In the genomic region with DNA sequence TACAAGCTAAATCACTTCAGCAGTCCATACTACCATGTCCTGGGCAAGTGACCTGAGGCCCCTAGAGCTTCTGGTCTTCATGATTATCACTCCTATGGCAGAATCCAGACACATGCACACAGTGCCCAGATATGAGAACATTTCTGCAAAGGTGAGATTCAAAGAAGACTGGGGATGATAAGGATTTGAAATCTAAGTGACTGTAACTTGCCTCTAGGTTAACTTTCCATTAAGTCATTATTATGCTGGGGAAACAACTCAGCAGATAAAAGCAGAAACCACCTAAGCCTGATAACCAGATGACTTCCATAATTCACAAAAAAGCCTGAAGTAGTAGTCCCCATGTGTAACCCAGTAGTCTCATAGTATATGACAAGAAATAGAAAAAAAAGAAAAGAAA, we compare ENCODE assay signal across 1 mouse cellular context.
TF ChIP-seq lines count a peak whose summit lies in the region.

No protein-coding gene starts in this region.

TF ChIP-seq in MEL, 35 proteins besides CTCF, POLR2A, EP300 and RAD21 (continued from another document):
- TF ChIP-seq GABPA (IDR thresholded peaks at IDR 0.05; ENCODE audit: low read depth, low read length) (no peak), MAX (IDR thresholded peaks at IDR 0.05; ENCODE audit: low read length) (no peak)
